Mouse (Mus musculus) spleen, embryonic (tissue): ENCODE data around the gene Pcbp3.

ENCODE experiments used
- CTCF ChIA-PET: fragments of 350-600 bp; sonication (Branson Sonifier 250); formaldehyde crosslinking; loops from one replicate; lab custom pipeline; 2022; lab: Charles Lee

Pcbp3 gene

GRCm38 (mm10) chr10:76931122-76931521 lies 30.6 kb downstream of the Pcbp3 start:
- CTCF ChIA-PET: no interaction called here

- CTCF ChIA-PET: no interaction called here
Measured at GRCm38 (mm10) chr10:76924441-76924840, 37.2 kb downstream of the Pcbp3 start.

GRCm38 (mm10) chr10:76918086-76918485 lies 43.6 kb downstream of the Pcbp3 start:
- CTCF ChIA-PET: no interaction called here

DNA sequence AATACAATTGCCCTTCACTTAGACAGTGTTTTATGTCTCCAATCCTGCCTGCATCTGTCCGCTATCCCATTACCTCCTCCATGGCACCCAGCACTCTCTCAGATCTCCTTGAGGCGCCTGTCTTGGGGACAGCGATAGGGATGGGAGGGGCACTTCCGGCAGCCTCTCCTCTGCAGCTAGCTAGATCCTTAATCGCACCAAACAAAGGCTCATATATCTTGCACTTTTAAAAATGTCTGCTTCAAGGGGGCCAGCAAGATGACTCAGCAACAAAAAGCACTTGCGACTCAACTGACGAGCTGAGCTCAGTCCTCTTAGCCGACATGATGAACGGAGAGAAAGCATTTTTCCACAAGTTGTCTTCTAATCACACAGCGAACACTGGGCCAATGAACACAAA lies 55.3 kb downstream of the Pcbp3 start:
- CTCF ChIA-PET: no interaction called here

DNA sequence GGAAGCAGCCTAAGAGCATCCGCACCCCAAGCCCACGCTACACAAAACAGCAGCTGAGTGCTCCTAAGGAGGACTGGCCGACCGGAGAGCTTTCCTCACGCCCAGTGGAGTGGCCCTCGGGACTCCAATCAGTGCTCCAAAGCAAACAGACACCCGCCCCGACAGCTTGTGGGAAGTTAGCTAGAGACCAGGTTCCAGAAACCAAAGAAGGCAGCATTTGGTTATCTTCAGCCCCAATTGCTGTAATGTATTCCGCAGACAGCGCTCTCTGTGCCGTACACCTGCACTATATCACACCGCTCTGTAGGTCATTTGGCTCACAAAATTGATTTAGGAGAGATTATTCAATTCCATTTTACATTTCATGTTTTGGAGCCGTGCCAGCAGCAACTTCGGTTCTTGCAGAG lies 55.7 kb downstream of the Pcbp3 start:
- CTCF ChIA-PET: no interaction called here

- CTCF ChIA-PET: no interaction called here
Measured at GRCm38 (mm10) chr10:76903694-76904093, 58.0 kb downstream of the Pcbp3 start.

DNA sequence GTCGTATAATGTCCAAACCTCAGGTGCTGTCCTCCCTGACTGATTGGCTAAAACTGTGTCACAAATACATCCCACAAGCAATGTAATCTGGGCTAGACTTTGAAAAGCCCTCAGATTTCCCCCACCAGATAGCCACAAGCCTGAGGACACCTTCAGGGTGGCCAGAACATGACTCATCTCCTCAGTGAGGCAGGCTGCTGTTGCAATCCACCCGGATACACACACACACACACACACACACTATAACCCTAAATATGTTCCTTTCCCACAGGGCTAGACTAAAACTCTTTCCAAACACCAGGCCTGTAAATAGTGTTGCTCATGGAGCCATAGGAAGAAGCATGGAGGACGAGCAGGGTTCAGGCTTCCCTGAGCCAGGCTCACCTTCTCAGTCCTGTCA lies 58.6 kb downstream of the Pcbp3 start:
- CTCF ChIA-PET: no interaction called here

DNA sequence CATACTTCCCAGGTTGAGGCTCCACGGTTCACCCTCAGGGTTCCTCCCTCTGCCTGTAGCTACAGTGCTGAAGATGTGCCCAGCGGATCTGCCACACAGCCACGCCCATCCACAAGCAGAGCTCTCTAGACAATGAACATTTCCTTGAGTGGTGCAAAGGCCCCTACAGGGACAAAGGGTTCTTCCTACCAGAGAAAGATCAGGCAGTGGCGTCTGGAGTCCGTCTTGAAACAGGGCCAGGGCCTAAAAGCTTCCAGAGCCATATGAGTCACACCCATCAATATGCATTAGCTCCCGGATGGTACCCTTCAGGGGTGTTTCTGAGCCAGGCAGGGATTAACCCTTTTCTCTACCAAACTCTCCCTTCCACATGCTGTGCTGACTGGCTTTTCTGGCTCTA lies 59.1 kb downstream of the Pcbp3 start:
- CTCF ChIA-PET: no interaction called here

DNA sequence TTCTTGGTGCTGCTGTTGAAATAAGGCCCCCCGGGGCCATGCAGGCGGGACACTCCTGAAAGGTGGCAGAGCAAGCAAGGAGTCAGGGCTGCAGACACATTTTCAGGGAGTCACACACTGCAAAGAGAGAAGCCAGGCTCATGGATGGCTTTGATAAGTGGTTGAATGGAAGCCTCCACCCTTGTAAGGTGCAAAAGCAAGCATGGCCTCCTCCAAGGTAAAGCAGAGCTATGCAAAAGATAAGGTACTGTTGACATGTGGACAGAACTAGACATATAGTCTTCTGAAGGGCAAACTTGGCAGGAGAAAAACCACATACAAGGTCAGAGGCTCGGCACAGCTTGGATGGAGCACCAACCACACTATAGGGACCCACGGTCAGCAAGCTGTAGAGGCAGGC lies 63.3 kb downstream of the Pcbp3 start:
- CTCF ChIA-PET: no interaction called here

DNA sequence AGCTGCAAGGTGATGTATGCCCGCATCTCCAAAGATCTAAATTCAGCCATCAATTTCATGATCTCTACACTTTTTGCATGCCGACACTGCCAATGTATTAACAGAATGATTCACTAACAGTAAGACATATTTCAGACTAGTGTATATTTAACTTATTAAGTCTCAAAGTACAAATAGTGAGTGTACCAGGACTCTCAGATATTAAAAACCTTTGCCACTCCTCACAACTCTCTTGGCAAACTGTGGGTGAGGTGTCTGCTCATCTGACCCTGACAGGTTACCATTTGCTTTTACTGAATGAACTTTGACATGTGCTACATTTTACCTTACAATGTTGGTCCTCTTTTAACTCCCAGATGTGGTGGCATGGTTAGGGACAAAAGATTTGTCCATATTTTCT lies 70.2 kb downstream of the Pcbp3 start:
- CTCF ChIA-PET: no interaction called here

DNA sequence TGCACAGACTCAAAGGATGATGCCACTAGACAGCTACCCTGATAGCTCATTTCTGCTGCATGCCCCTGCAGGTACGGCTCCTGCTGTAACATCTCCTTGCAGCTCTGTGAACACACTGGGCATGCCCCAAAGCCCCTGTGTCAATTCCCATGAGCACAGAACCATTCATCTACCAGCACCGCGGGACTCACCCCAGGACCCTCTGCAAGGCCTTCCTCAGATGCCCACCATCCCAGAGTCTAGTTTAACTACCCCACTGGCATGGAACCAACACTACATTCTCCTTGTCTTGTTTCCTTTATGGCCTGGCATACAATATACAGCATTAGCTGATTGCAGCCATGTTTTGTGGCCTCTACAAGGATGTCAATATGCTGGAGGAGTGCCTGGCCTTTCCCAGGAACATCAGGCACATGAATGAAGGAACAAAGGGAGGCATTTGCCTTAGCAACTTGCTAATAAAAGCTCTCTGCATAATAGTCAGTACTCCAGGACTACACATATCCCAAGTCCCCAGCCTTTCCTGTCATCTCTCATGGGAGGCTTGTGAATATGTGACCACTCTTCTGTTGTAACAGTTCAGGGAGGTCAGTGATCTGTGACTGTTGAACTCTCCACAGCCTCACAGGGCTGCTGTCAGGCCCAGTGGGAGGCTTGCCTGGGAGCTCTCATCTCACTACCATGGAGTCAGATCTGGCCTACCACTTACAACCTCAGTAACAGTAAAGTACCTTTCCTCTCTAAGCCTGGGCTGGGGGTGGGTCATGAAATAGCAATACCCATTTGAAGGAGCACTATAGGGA lies 78.0 kb downstream of the Pcbp3 start:
- CTCF ChIA-PET: no interaction called here

DNA sequence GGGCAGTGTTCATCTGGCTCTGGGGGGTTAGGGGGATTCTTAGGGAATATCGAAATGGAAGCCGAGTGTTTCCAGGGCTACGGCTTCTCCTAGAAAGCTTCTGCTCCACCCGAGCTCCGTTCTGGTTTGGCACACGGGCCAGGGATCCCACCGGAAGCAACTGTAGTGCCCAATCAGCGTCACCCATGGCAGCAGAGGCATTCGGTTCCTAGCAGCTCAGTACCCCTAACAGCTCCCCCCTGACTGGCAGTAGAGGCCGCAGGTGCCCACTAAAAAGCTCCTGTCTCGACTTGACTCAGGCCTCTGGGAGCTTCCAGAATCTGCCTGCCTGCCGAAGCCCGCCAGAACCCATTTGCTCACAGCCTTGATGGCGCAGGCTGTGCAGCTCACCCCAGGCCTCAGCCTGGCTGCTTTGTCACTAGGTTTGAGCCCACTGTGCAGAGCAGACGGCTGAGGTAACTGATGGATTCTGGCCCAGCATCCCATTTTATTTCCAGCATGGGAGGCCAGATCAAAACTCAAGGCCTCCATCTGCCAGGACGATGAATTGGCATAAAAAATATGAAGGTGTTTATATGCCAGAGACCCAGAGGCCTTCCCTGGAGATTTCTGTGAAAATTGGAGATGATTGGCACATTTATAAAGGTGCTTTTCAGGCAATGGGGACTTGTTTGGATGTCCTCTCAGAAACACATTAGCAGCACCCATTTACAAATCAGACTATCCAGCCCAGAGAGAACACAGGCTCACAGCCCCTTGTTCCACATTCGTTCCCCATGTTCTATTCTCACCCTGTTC lies 78.8 kb downstream of the Pcbp3 start:
- CTCF ChIA-PET: no interaction called here

DNA sequence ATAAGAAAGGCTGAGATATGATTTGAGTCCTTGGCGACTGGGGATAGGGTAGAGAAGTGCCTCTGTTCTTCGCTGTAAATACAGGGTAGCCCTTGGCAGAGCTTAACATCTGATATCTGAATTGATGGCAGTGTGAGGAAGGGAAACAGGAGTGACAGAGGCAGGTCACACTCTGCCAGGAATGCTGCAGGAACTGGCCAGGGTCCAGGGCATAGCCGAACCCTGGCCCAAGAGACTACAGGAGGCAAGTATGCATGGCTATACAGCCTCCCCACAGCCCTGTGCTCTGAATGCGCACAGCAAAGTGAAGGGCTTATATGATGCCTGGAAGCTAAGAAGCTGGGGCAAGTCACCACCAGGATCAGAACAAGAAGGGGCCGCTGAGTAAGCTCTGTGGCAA lies 79.8 kb downstream of the Pcbp3 start:
- CTCF ChIA-PET: no interaction called here

DNA sequence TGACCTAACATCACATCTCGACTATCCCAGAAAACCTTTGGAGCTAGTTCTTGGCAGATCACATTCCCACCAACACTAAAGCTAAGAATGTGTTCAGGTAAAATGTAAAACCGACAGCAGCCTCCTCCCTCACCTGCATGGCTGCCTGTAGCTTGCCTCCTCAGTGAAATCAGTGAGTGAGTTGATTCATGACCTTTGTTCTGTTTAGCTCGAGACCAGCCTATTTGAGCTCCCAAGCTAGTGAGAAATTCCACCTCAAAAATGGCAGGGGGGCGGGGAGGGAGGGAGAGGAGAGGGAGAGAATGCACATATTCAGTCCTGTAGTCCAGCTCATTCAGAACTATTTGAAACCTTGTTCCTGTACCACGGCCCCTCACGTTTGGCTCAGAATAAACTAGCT lies 86.4 kb downstream of the Pcbp3 start:
- CTCF ChIA-PET: no interaction called here

DNA sequence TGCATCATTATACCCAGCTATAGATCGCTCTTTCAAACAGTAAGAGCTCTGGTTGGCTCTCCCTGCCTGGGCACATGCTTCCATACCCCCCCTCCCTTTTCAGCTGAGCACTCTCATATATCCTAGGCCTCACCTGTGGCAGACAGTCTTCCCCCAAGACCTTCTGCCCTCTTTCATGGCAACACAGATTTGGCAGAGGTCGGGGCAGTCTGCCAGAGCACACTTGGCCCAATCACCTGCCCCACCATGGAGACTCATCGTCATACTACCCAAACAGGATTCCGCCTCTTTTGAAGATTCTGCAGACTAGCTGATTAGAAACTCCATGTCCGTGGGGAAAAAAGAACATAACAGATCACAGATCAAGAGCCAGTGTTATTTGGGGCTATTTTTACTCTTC lies 86.8 kb downstream of the Pcbp3 start:
- CTCF ChIA-PET: no interaction called here

- CTCF ChIA-PET: no interaction called here
Measured at GRCm38 (mm10) chr10:76874398-76874797, 87.3 kb downstream of the Pcbp3 start.

- CTCF ChIA-PET: no interaction called here
Measured at GRCm38 (mm10) chr10:76873948-76874347, 87.7 kb downstream of the Pcbp3 start.

- CTCF ChIA-PET: no interaction called here
Measured at GRCm38 (mm10) chr10:76872736-76873135, 89.0 kb downstream of the Pcbp3 start.

DNA sequence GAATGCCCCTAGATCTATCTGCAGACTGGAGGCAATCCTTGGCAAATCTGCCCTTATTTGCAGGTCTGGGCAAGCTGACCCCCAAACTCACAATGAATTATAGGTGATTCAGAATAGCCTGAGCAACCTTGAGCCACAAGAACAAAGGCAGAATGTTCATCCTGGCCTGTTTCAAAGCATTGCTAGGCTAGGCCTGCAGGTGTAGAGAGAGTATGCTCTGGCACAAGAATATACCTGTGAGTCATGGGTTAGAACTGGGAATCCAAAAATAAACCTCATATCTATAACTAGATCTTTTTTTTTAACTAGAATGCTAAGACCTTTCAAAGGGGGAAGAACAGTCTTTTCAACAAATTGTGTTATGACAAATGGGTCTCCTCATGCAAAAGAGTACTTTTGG lies 95.8 kb downstream of the Pcbp3 start:
- CTCF ChIA-PET: no interaction called here

- CTCF ChIA-PET: no interaction called here
Measured at GRCm38 (mm10) chr10:76860998-76861397, 100.7 kb downstream of the Pcbp3 start.

- CTCF ChIA-PET: interaction anchor here (1.1 kb wide), 1 partner anchor 10 kb away, joined by 3 read pairs; no protein-coding TSS in a partner anchor
Measured at GRCm38 (mm10) chr10:76859355-76860127, 102.1 kb downstream of the Pcbp3 start.

DNA sequence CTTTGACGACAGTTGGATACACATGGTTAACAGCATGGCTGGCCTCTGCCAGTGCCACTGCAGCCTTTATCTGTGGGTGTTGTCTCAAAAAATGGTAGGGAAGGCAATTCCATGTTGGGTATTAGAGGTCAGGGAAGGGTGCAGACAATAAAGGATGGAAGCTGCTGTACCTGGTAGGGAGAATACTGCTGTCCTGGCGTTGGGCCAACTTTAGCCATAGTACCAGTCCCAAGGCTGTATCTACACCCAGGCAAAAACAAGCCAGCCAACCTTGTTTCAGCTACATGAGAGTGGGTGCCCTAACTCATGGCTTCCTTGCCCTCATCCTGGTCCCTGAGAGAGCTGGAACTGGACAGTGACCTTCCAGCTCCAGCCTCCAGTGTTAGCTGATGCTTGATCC lies 103.8 kb downstream of the Pcbp3 start:
- CTCF ChIA-PET: no interaction called here
